Mouse (Mus musculus) liver, embryonic 12.5 days (tissue): ENCODE results near the gene Actr6. TPM values are rescaled to one million over a fixed set of nuclear protein-coding genes. Genes with fewer than 3 reads are reported as not detected.
"Not testable (repeated sequence)": the region's sequence is repeated elsewhere in the genome, so short reads cannot be mapped to it uniquely, and the experiment has no call there.

Experiments used
- ATAC-seq: fragments of 200-750 bp; cut with Nextera tagmentation; 2 replicates; pipeline ENCODE4 v1.8.0; 2017; ENCODE audit warnings: moderate number of reproducible peaks, mild to moderate bottlenecking, moderate library complexity
- H3K27ac ChIP-seq: fragments of 300-500 bp; sonication (generic); 2 replicates; pipeline ENCODE4 v1.5.1; 2016; ENCODE audit warnings: mild to moderate bottlenecking
- H3K27me3 ChIP-seq: fragments of 300-500 bp; sonication (generic); replicated peaks from 2 replicates; pipeline ENCODE4 v1.6.1; 2016; ENCODE audit warnings: mild to moderate bottlenecking, moderate library complexity
- H3K36me3 ChIP-seq: fragments of 300-500 bp; sonication (generic); 2 replicates; pipeline ENCODE4 v1.6.1; 2016; ENCODE audit warnings: mild to moderate bottlenecking, moderate library complexity
- H3K4me1 ChIP-seq: fragments of 300-500 bp; sonication (generic); 2 replicates; pipeline ENCODE4 v1.6.1; 2016
- H3K4me2 ChIP-seq: fragments of 300-500 bp; sonication (generic); 2 replicates; pipeline ENCODE4 v1.6.1; 2016; ENCODE audit warnings: mild to moderate bottlenecking, moderate library complexity
- H3K4me3 ChIP-seq: fragments of 300-500 bp; sonication (generic); 2 replicates; pipeline ENCODE4 v1.5.1; 2016; ENCODE audit warnings: mild to moderate bottlenecking, moderate library complexity
- H3K9ac ChIP-seq: fragments of 300-500 bp; sonication (generic); 2 replicates; pipeline ENCODE4 v1.6.1; 2016; ENCODE audit warnings: mild to moderate bottlenecking, moderate library complexity
- H3K9me3 ChIP-seq: fragments of 300-500 bp; sonication (generic); replicated peaks from 2 replicates; pipeline ENCODE4 v1.6.1; 2016; ENCODE audit warnings: mild to moderate bottlenecking, moderate library complexity
- WGBS: fragments of 180-500 bp; shearing (Covaris S2); methylation state at CpG from one replicate; pipeline ENCODE4 v1.1.7; 2016; ENCODE audit not compliant: insufficient replicate concordance; 5-methylcytosine and 5-hydroxymethylcytosine counted together
- polyA plus RNA-seq: library from polyadenylated mRNA; unstranded; fragments of >200 nt; fragmentation: Nextera tagmentation; extraction: Ambion mirVana; gene quantifications from 2 replicates; pipeline ENCODE4 v1.2.1, GENCODE M21; 2016

Actr6 gene
- polyA plus RNA-seq, 1 experiment from 2014 or later, result 19.1 TPM

DNA sequence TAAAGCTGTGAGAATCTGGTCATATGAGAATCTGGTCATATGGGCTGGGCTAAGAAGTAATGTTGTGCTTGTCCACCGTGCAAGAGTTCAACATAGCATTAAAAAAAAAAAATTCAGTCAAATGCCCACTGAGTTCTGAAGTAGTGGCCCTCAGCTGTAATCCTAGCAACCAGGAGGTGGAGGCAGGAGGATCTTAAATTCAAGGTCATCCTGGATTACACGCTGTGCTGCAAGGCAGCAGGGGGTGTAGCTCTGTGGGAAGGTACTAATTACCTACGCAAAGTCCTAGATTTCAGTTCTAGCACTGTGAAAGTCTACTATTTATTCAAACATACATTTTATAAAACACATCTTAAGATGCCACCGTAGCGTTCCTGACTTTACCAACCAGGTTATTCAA lies 754 bp downstream of the Actr6 start:
- Histone ChIP-seq H3K4me3 (peak overlapping the region; percentile 79), H3K4me1 (peaks cover 25% of the 10 kb centered on the region), H3K27ac (no peak overlapping the region), H3K36me3 (peaks cover 14% of the 10 kb centered on the region), H3K9me3 (no peaks in the 10 kb centered on the region), H3K9ac (peak overlapping the region; percentile 72), H3K4me2 (peak overlapping the region; percentile 81), H3K27me3 (no peaks in the 10 kb centered on the region; the same call in 1 of the 2 replicates)
- no peak for ATAC-seq
- WGBS, result 10% methylated on average over 5 of the region's 5 CpGs

- H3K4me2 ChIP-seq, result peak overlapping the region; percentile 12; the same call in 1 of the 2 replicates
- no peak overlapping the region for H3K9ac ChIP-seq
- no peaks in the 10 kb centered on the region; the same call in 1 of the 2 replicates for H3K27me3 ChIP-seq
- H3K27ac ChIP-seq, result 0 out of 2 replicates have a peak overlapping the region, but pooled peaks have one; percentile 5
- 73% methylated on average over 6 of the region's 6 CpGs for WGBS
- ATAC-seq, result no peak
- no peak overlapping the region for H3K4me3 ChIP-seq
- peaks cover 24% of the 10 kb centered on the region for H3K36me3 ChIP-seq
- no peaks in the 10 kb centered on the region for H3K9me3 ChIP-seq
- peaks cover 25% of the 10 kb centered on the region for H3K4me1 ChIP-seq
Measured at GRCm38 (mm10) chr10:89730386-89730785, 1.7 kb downstream of the Actr6 start.

DNA sequence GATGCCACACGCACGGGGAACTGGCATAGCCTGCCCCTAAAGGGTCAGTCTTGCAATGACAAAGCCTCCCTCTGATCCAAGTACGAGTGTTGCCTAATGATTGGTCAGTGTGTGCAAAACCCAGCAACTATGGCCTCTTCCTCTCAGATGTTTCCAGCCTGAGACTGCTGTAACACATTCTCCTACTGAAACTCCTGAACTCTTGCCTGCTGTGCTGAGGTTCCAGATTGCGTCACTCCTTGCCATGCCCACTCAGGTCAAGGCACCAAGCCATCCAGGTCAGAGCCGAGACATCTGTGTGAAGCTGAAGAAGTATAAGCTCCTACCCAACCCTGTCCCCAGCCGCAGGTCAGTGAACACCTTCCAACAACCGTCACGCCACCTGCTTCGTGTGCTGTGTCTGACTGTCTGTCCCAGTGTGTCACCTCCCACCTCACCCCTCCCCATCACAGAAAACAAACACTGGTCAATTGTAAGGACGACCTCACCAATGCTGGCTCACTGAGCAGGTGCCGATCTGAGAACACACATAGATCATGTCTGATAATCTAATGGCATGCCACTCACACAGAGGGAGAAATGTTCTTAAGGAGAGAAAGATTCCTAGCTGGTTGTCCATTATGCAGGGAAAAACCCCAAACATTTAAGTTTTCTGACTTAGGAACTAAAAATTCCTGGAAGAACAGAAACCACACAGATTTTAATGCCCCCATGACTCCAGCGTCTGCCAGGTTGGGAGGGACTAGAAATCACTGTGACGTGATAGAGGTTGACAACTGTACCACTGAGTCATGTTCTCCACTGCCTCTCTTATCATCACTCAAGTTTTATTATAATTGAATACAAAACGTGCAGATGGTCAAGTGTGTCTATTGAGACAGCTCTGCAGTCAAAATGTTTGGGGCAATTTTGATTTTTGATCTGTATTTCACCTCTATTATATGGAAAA lies 9.6 kb downstream of the Actr6 start:
- ATAC-seq, result no peak
- Histone ChIP-seq H3K9ac (no peak overlapping the region), H3K27ac (no peak overlapping the region), H3K4me2 (no peak overlapping the region), H3K9me3 (no peaks in the 10 kb centered on the region), H3K27me3 (no peaks in the 10 kb centered on the region), H3K36me3 (peaks cover 62% of the 10 kb centered on the region), H3K4me3 (no peak overlapping the region), H3K4me1 (no peaks in the 10 kb centered on the region)
- WGBS, result 85% methylated on average over 14 of the region's 14 CpGs

GRCm38 (mm10) chr10:89720796-89721195 lies 11.3 kb downstream of the Actr6 start:
- Histone ChIP-seq H3K36me3 (peaks cover 59% of the 10 kb centered on the region), H3K9ac (no peak overlapping the region), H3K4me3 (no peak overlapping the region), H3K9me3 (no peaks in the 10 kb centered on the region), H3K27ac (no peak overlapping the region), H3K27me3 (no peaks in the 10 kb centered on the region), H3K4me2 (no peak overlapping the region), H3K4me1 (no peaks in the 10 kb centered on the region)
- WGBS, result 86% methylated on average over 3 of the region's 3 CpGs
- ATAC-seq, result no peak

- Histone ChIP-seq H3K27ac (no peak overlapping the region), H3K9ac (no peak overlapping the region), H3K36me3 (peaks cover 59% of the 10 kb centered on the region), H3K4me2 (no peak overlapping the region), H3K4me1 (no peaks in the 10 kb centered on the region), H3K4me3 (no peak overlapping the region), H3K27me3 (no peaks in the 10 kb centered on the region), H3K9me3 (no peaks in the 10 kb centered on the region)
- ATAC-seq, result no peak
Measured at GRCm38 (mm10) chr10:89720252-89720651, 11.8 kb downstream of the Actr6 start.

DNA sequence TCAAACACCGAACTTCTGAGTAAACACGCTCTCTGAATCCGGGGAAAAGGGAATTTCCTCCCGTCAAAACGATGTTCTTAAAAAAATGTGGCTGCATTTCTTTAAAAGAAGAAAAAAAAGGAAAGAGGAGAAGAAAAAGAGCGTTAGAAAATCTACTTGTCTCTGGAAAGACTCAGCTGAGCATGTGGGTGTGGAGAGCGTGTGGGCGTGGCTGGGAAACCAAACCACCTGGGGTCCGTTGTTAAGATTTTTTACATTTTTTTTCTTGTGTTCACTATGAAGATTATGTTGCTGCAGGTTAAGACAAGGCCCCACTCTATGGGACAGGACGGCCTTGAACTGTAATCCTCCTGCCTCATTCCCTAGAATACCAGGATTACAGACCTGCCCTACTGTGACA lies 17.2 kb downstream of the Actr6 start:
- H3K36me3 ChIP-seq, result peaks cover 61% of the 10 kb centered on the region
- ATAC-seq, result no peak
- no peaks in the 10 kb centered on the region for H3K9me3 ChIP-seq
- no peaks in the 10 kb centered on the region for H3K27me3 ChIP-seq
- H3K4me2 ChIP-seq, result no peak overlapping the region
- no peak overlapping the region for H3K27ac ChIP-seq
- H3K4me3 ChIP-seq, result no peak overlapping the region
- H3K9ac ChIP-seq, result no peak overlapping the region
- H3K4me1 ChIP-seq, result no peaks in the 10 kb centered on the region
- WGBS, result 80% methylated on average over 10 of the region's 10 CpGs

DNA sequence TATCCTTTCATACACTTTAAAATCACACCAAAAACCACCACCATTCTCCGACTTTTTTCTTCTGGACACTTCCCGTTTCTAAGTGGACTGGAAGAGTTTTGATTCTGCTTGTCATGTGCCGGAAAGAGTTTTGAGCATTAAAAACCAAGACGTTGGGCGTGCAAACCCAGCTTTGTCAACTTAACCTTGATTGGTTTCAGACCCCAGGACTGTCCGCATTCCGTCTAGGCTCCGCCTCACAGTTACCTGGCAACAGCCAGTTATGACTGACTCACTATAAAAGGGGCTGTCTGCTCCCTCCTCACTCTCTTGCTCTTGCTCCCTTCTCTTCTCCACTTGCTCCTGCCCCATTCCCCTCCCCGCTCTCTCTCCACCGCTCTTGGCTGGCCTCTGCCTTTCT lies 23.4 kb downstream of the Actr6 start:
- peaks cover 27% of the 10 kb centered on the region for H3K36me3 ChIP-seq
- no peaks in the 10 kb centered on the region for H3K9me3 ChIP-seq
- no peaks in the 10 kb centered on the region for H3K27me3 ChIP-seq
- H3K4me3 ChIP-seq, result no peak overlapping the region
- no peak overlapping the region for H3K9ac ChIP-seq
- peaks cover 7% of the 10 kb centered on the region for H3K4me1 ChIP-seq
- ATAC-seq, result peak; percentile 64; the same call in 1 of the 2 replicates
- 45% methylated on average over 10 of the region's 10 CpGs for WGBS
- peak overlapping the region; percentile 35 for H3K4me2 ChIP-seq
- no peak overlapping the region for H3K27ac ChIP-seq

DNA sequence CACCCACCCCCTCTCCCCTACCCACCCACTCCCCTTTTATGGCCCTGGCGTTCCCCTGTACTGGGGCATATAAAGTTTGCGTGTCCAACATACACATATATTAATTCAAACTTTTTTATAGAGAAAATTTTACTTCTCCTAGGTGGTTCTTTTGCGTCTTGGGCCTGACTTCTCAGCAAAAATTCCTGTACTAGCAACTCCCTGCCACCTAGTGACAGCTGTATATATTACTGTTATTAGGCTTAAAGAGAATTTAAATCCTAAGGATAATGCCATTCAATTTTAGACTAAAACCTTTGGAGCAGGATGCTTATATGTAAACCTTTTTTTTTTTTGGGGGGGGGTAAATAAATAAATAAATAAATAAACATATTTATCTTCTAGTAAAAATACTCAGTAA lies 24.7 kb downstream of the Actr6 start:
- no peaks in the 10 kb centered on the region for H3K9me3 ChIP-seq
- no peak for ATAC-seq
- H3K4me3 ChIP-seq, result no peak overlapping the region
- no peak overlapping the region for H3K27ac ChIP-seq
- H3K36me3 ChIP-seq, result peaks cover 14% of the 10 kb centered on the region
- no peaks in the 10 kb centered on the region for H3K27me3 ChIP-seq
- WGBS, result 62% methylated on average over 3 of the region's 3 CpGs
- H3K4me1 ChIP-seq, result peaks cover 7% of the 10 kb centered on the region
- no peak overlapping the region for H3K9ac ChIP-seq
- H3K4me2 ChIP-seq, result no peak overlapping the region

- no peaks in the 10 kb centered on the region for H3K27me3 ChIP-seq
- H3K4me3 ChIP-seq, result no peak overlapping the region
- no peak for ATAC-seq
- no peaks in the 10 kb centered on the region for H3K4me1 ChIP-seq
- H3K4me2 ChIP-seq, result no peak overlapping the region
- WGBS, result 24% methylated on average over 5 of the region's 5 CpGs
- H3K27ac ChIP-seq, result no peak overlapping the region
- H3K9ac ChIP-seq, result no peak overlapping the region
- no peaks in the 10 kb centered on the region for H3K9me3 ChIP-seq
- no peaks in the 10 kb centered on the region for H3K36me3 ChIP-seq
Measured at GRCm38 (mm10) chr10:89703042-89703441, 29.1 kb downstream of the Actr6 start.

- Histone ChIP-seq H3K27me3 (no peaks in the 10 kb centered on the region), H3K4me2 (no peak overlapping the region), H3K9me3 (no peaks in the 10 kb centered on the region), H3K27ac (no peak overlapping the region), H3K36me3 (no peaks in the 10 kb centered on the region), H3K9ac (no peak overlapping the region), H3K4me3 (no peak overlapping the region), H3K4me1 (peaks cover 8% of the 10 kb centered on the region; the same call in 1 of the 2 replicates)
- WGBS, result 77% methylated on average over 3 of the region's 3 CpGs
- no peak for ATAC-seq
Measured at GRCm38 (mm10) chr10:89697956-89698355, 34.1 kb downstream of the Actr6 start.

GRCm38 (mm10) chr10:89696270-89696669 lies 35.8 kb downstream of the Actr6 start:
- ATAC-seq, result not testable (repeated sequence)

DNA sequence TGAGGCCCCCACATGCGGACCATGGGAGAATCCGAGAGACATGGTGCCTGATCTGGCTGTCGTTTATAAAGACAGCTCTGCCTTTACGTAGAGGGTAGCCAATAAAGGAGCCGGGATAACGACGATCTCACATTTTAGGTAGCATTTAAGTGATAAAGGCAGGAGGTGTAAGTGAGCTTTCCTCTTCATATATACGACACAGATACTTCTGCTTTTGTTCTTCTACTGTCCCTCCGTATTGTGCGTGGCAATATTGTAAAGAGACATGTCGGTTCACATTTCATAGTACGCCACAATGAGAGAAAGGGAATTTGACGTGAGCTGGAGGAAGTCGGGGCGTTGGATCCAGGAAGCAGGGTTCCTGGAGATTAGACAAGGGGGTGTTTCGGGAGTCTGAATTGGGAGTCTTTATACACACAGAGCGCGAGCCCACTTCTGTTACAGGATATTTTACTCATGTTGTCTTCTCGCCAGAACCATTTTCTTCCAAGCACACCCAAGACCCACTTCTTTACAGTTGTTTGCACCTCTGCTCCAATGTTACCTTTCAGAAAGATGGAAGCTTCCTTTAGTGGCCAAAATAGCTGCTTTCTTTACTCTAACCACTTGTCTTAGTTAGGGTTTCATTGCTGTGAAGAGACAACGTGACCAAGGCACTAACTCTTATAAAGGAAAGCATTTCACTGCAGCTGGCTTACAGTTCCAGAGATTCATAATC lies 36.7 kb downstream of the Actr6 start:
- H3K36me3 ChIP-seq, result no peaks in the 10 kb centered on the region
- no peak overlapping the region for H3K4me3 ChIP-seq
- peak overlapping the region; percentile 45 for H3K4me2 ChIP-seq
- no peak overlapping the region for H3K27ac ChIP-seq
- WGBS, result 33% methylated on average over 20 of the region's 20 CpGs
- H3K9ac ChIP-seq, result no peak overlapping the region
- peaks cover 11% of the 10 kb centered on the region for H3K4me1 ChIP-seq
- no peaks in the 10 kb centered on the region for H3K27me3 ChIP-seq
- H3K9me3 ChIP-seq, result no peaks in the 10 kb centered on the region
- no peak for ATAC-seq

More at GRCm38 (mm10) chr10:89696270-89696669, 35.8 kb downstream of the Actr6 start:
- H3K4me2 ChIP-seq, H3K27me3 ChIP-seq, H3K4me3 ChIP-seq, H3K36me3 ChIP-seq, H3K9ac ChIP-seq, H3K9me3 ChIP-seq, H3K4me1 ChIP-seq, H3K27ac ChIP-seq: not testable (repeated sequence)
- 57% methylated on average over 2 of the region's 2 CpGs for WGBS
